Mouse (Mus musculus) heart, embryonic 10.5 days (tissue): ENCODE data around the gene Mpped1. TPM values are rescaled to one million over a fixed set of nuclear protein-coding genes. Genes with fewer than 3 reads are reported as not detected.

Experiments used
- polyA plus RNA-seq: library from polyadenylated mRNA; unstranded; fragments of >200 nt; fragmentation: Nextera tagmentation; extraction: Ambion mirVana; gene quantifications from 2 replicates; pipeline ENCODE4 v1.2.1, GENCODE M21; 2016

Gene Mpped1
- polyA plus RNA-seq, 1 experiment from 2014 or later: 0.70 TPM

Other genes starting within 250 kb of the Mpped1 start
- 97.0 and 141 TPM in 2 replicates for gene Tspo, start 215.9 kb upstream of the Mpped1 start, polyA plus RNA-seq
- gene Mcat, start 215.7 kb upstream of the Mpped1 start, polyA plus RNA-seq: 37.7 and 40.0 TPM in 2 replicates
- 39.7 and 44.0 TPM in 2 replicates for gene Ttll12, start 184.3 kb upstream of the Mpped1 start, polyA plus RNA-seq
- 13.5 and 20.4 TPM in 2 replicates for gene Scube1, start 54.4 kb upstream of the Mpped1 start, polyA plus RNA-seq